Mouse (Mus musculus) cerebellum, adult 2 months (tissue): ENCODE data around the gene Slc51a. TPM values are rescaled to one million over a fixed set of nuclear protein-coding genes. Genes with fewer than 3 reads are reported as not detected.

Experiments
- DNase-seq, 2 experiments: peaks; one replicate each; pipeline ENCODE4 v3.0.0; 2021
- H3K27ac ChIP-seq: fragments of 200-500 bp; 2 replicates; pipeline ENCODE4 v1.5.1; 2012; ENCODE audit warnings: low read length, control low read depth, inconsistent platforms; ENCODE audit not compliant: insufficient read depth
- H3K27me3 ChIP-seq: fragments of 200-500 bp; 2 replicates; pipeline ENCODE4 v1.6.1; 2012; ENCODE audit warnings: inconsistent platforms, mild to moderate bottlenecking, low read length, moderate library complexity; ENCODE audit not compliant: control insufficient read depth, insufficient read depth
- H3K4me1 ChIP-seq: fragments of 200-500 bp; 2 replicates; pipeline ENCODE4 v1.6.1; 2011; ENCODE audit warnings: low read length; ENCODE audit not compliant: control insufficient read depth, insufficient read depth
- H3K4me3 ChIP-seq: fragments of 200-500 bp; replicated peaks from 2 replicates; pipeline ENCODE3; 2011; ENCODE audit warnings: mild to moderate bottlenecking, low read depth, low read length, control low read depth; ENCODE audit not compliant: insufficient read depth
- CTCF ChIP-seq: fragments of 200-500 bp; IDR thresholded peaks from 2 replicates; pipeline ENCODE4 v1.5.1; 2011; ENCODE audit warnings: low read depth, mild to moderate bottlenecking, control low read depth, low read length, moderate library complexity, borderline replicate concordance; ENCODE audit not compliant: insufficient read depth
- POLR2A ChIP-seq: fragments of 200-500 bp; IDR thresholded peaks from 2 replicates; pipeline ENCODE4 v1.6.1; 2011; ENCODE audit warnings: low read length, control low read depth, borderline replicate concordance; ENCODE audit not compliant: insufficient read depth
- WGBS: fragments of 180-500 bp; shearing (Covaris S2); methylation state at CpG from one replicate; pipeline ENCODE4 v1.1.7; 2018; 5-methylcytosine and 5-hydroxymethylcytosine counted together
- polyA plus RNA-seq: library from polyadenylated mRNA; depleted of rRNA; stranded (reverse); fragments of >200 nt; gene quantifications from 2 replicates; pipeline ENCODE4 v1.2.3, GENCODE M21; 2012

Slc51a gene
- polyA plus RNA-seq, 1 experiment = 0.05 TPM

DNA sequence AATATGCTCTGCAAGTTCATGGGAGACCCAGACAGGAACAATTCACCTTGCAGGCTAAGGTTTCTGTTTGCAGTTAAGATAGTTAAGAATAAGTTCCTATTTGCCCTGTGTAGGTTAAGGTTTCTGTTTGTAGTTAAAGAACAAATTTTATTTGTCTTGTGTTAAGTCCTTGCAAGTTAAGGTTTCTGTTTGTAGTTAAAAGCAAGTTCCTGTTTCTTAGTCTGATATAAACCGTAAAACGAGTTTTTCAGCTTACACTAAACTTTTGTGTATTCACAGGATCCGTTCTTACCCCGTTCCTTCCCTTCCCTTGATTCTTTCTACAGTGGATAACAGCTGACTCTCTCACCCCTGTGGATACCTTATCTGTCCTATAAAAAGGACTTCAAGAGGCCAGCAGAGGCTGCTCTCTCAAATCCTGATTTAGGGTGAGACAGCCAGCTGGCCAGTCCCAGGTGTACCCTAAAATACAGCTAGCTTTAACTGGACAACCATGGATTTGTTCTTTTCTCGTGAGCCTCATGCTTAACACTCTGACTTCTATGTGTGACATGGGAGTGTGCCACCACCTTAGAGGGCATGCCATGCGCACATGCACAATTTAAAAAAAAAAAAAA, 35.0 kb upstream of the Slc51a start:
- DNase-seq = no peak
- WGBS = 93% methylated on average over 6 of the region's 6 CpGs
- no peak overlapping the region for H3K4me3 ChIP-seq
- no peaks in the 10 kb centered on the region for H3K4me1 ChIP-seq
- H3K27me3 ChIP-seq = no peaks in the 10 kb centered on the region
- H3K27ac ChIP-seq = no peak overlapping the region
- TF ChIP-seq POLR2A (no peak), CTCF (no peak)

DNA sequence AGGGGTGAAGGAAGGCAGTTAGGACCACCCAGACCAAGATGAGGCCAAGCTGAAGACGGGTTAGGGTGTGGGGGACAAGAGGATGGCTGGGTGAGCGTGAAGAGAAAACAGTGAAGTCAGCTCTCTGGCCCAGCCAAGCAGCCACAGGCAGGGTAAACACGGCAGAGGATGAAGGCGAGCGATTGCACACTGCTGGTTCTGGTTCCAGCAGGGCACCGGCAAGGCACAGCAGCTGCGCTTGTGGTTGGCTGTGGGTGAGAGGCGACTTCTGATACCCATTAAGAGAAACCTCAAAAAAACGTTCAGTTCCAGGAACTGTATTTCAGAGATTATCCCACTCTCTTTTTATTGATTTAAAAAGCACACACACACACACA, 32.7 kb upstream of the Slc51a start:
- no peak for DNase-seq
- WGBS = 44% methylated on average over 9 of the region's 9 CpGs
- Histone ChIP-seq H3K4me3 (no peak overlapping the region), H3K4me1 (no peaks in the 10 kb centered on the region), H3K27ac (no peak overlapping the region), H3K27me3 (no peaks in the 10 kb centered on the region)
- TF ChIP-seq CTCF (no peak), POLR2A (no peak)

DNA sequence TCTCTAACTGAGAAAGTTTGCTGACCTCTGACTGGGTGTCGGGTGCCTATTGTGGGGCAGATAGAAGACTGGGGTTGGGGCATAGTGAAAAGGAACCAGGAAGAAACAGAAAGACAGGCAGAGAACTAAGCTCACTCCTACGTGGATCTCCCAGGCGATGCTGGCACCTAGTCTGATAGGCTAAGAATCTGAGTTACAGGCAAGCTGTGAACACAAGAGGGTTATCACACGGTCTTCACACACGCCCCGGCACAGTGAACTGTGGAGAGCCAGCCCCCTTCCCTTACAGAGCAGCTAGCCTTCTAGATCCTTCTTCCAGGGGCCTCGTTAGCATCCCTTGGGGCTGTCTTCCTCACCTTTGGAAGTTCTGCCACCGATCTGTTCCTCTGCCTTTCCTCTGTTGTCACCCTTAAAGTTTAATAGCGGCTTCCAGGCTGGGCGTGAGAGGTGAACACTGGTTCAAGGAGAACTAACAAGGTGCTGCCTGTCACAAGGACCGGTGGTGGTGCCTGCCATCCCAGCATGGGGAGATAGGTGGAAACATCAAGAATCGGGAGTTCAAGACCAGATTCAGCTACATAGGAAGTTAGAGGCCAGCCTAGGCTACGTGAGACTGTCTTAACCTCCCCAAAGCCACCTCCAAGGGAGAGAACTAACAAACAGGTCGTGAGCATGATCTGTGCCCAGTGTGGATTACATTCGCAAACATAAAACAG, 32.1 kb upstream of the Slc51a start:
- Histone ChIP-seq H3K4me1 (no peaks in the 10 kb centered on the region), H3K27ac (no peak overlapping the region), H3K27me3 (no peaks in the 10 kb centered on the region), H3K4me3 (no peak overlapping the region)
- TF ChIP-seq CTCF = no peak
- no peak for TF ChIP-seq POLR2A
- DNase-seq = no peak
- WGBS = 84% methylated on average over 15 of the region's 15 CpGs

DNA sequence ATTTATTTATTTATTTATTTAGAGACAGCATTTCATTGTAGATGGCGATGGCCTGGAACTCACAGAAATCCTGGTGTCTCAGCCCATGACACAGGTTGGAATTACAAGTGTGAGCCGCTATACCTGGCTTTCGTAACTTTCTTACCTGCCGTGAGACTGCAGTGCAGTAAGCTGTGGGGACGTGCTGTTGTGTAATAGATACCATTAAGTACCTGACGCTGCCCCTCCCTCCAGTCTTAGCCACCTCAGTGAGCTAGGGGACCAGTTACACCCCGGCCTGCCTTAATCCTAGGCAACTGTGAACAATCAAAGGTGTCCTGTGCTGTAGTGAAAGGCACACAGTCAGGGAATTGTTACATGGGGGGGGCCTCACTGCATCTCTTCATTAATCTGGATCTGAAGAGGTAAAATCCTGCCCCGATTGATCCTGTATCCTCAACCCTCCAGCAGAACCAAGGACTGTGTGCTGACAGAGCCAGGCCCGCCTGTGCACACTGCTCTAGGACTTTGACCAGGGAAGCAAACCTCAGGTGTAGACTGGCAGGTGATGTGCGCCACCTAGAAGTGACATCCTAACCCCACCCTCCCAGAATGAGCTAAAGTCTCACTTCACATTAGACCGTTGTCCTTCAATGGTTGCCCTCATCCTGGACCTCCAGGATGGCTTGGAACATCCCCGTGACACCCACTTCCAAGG, 30.3 kb upstream of the Slc51a start:
- WGBS = 89% methylated on average over 12 of the region's 12 CpGs
- no peak for TF ChIP-seq CTCF
- TF ChIP-seq POLR2A = no peak
- H3K4me3 ChIP-seq = no peak overlapping the region
- no peaks in the 10 kb centered on the region for H3K27me3 ChIP-seq
- H3K4me1 ChIP-seq = no peaks in the 10 kb centered on the region
- DNase-seq = no peak
- no peak overlapping the region for H3K27ac ChIP-seq

DNA sequence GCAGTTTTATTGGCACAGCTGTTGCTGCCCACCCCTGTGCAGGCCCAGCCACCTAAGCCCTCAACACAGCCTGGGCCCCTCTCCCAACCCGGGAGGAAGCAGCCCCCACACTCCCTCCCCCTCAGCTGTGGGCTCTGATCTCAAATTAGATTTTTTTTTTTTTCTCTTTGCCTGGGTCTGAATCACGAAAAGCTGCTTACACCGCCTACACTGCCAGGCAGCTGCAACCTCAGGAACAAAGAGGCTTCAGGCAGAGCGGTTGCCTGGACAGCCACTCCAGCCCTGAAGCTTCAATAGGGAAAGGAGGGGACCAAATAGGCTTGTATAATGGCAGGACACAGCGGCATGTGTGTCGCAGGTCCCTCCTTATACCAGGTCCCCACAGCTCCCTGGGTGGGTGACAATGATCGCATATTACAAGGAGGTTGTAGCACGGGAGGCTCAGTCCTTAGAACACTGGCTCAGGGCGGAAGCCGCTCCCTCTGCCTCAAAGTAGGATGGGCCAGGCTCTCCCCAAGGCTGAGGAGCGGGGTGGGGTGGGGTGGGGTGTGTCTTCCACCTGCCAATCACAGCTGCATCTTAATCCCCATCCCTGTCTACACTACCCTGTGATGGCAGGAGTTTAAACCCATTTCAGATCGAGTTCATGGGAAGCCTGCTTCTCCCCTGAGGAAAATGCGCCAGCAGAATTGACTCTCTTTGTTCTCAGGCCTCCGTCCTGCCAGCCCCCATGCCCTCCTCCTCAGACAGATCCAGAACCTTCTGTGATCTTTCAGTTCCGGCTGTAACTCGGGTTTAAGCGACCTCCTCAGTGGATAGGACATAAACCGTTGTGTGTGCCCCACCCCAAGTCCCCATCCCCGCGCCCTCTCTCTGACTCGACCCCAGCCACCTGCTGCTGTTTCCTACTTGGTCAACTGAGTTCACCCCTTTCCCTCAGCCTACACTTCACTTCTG, 28.6 kb upstream of the Slc51a start:
- Histone ChIP-seq H3K4me3 (no peak overlapping the region), H3K27ac (no peak overlapping the region), H3K4me1 (no peaks in the 10 kb centered on the region), H3K27me3 (no peaks in the 10 kb centered on the region)
- WGBS = 38% methylated on average over 21 of the region's 21 CpGs
- DNase-seq = no peak
- TF ChIP-seq CTCF (no peak), POLR2A (0 out of 2 replicates have a peak, but pooled peaks have one; percentile 16)

DNA sequence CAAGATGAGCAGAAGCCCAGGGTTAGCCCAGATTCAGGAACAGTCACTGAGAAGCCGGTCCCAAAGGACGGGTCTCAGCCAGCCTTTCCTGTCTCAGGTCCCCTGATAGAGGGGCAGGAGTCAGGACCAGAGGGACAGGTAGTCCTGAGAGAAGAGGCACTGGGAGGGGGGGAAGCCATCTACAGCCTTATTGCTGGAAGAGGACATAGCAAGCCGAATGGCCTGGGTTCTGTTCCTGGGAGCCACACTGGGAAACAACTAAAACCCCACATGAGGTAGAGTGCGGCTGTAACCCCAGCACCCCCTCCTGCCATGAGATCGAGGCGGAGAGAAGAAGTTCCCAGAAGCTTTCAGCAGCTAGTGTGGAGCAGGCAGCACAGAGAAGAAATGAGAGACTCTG, 26.3 kb upstream of the Slc51a start:
- TF ChIP-seq CTCF (no peak), POLR2A (no peak)
- Histone ChIP-seq H3K27ac (no peak overlapping the region), H3K4me3 (no peak overlapping the region), H3K27me3 (no peaks in the 10 kb centered on the region), H3K4me1 (0 out of 2 replicates have a peak, but pooled peaks cover 7% of the 10 kb centered on the region)
- 95% methylated on average over 6 of the region's 6 CpGs for WGBS
- no peak for DNase-seq

DNA sequence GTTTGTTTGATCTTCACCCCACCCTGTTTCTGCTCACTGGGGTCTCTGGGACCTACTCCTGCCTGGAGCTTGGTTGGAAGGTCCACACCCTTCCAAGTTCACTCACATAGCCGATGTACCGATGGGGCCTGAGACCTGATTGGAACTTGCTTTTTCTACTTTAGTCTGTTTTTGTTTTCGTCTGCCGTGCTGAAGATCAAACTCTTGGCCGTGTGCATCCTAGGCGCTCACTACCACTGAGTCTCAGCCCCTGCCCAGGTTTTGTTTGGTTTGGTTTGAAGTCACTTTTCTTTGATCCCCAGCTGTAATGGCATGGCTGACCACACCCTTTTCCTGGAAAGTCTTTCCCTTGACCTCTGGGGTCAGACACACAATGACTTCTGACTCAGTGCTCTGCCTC, 25.7 kb upstream of the Slc51a start:
- Histone ChIP-seq H3K4me3 (no peak overlapping the region), H3K27ac (no peak overlapping the region), H3K27me3 (no peaks in the 10 kb centered on the region), H3K4me1 (0 out of 2 replicates have a peak, but pooled peaks cover 7% of the 10 kb centered on the region)
- no peak for DNase-seq
- no peak for TF ChIP-seq POLR2A
- TF ChIP-seq CTCF = no peak
- 90% methylated on average over 6 of the region's 6 CpGs for WGBS
